11 mouse cellular contexts compared by ENCODE assay signal in the genomic region with DNA sequence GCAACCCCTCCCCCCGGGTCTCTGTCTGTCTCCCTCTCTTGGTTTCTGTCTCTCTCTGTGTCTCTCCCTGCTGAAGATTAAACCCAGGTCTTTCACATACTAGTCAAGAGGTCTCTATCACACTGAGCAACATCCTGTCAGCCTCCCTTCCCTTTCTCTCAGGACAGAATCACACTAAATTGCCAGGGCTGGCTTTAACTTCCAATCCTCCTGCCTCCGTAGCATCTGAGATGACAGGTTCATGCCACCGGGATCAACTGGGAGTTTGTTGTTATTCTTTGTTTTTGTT. TPM values are rescaled to one million over a fixed set of nuclear protein-coding genes. Genes with fewer than 3 reads are reported as not detected.
DNase-seq lines count a peak whose midpoint lies in the region; ATAC-seq and TF ChIP-seq lines count a peak whose summit lies in the region.
"Had no signal": no experiment of that assay in that cellular context is flagged by ENCODE, and none has a peak within 500 bp of the region (broad histone marks: within the 10 kb centered on the region; RNA-seq: fewer than 3 reads in every experiment).

No protein-coding gene starts in this region.

- peak overlapping the region; percentile 52 for H3K4me2 ChIP-seq in heart, embryonic 12.5 days
- H3K4me2 ChIP-seq in lung, postnatal 0 days (replicated peaks; ENCODE audit: low read depth, low read length): 0 out of 2 replicates have a peak overlapping the region, but pooled peaks have one; percentile 28

- TF ChIP-seq EP300 in lung, postnatal 0 days (IDR thresholded peaks at IDR 0.05): no peak

- peak overlapping the region; percentile 54; the same call in 1 of the 2 replicates for H3K9ac ChIP-seq in heart, embryonic 12.5 days
- H3K9ac ChIP-seq in lung, postnatal 0 days (replicated peaks; ENCODE audit: low read depth): no peak overlapping the region

- H3K36me3 ChIP-seq in heart, embryonic 12.5 days: no peaks in the 10 kb centered on the region
- no peaks in the 10 kb centered on the region for H3K36me3 ChIP-seq in lung, postnatal 0 days (ENCODE audit: insufficient read depth, low read length)
- no peaks in the 10 kb centered on the region for H3K36me3 ChIP-seq in small intestine, adult 2 months (ENCODE audit: control insufficient read depth, insufficient read depth, low read length)

- peak overlapping the region; percentile 92 for H3K27ac ChIP-seq in heart, embryonic 12.5 days (ENCODE audit: poor library complexity, severe bottlenecking)
- peak overlapping the region; percentile 67 for H3K27ac ChIP-seq in lung, postnatal 0 days (ENCODE audit: low read length)
- H3K27ac ChIP-seq in embryonic fibroblast, embryonic 13.5 days (ENCODE audit: insufficient read depth, low read length): peak overlapping the region; percentile 85
- peak overlapping the region; percentile 72 for H3K27ac ChIP-seq in small intestine, adult 2 months (ENCODE audit: insufficient read depth, low read depth, low read length)

- H3K9me3 ChIP-seq in heart, embryonic 12.5 days (replicated peaks): no peaks in the 10 kb centered on the region
- no peaks in the 10 kb centered on the region for H3K9me3 ChIP-seq in lung, postnatal 0 days (ENCODE audit: low read length)

- 20% methylated on average over 3 of the region's 3 CpGs for WGBS in heart, embryonic 12.5 days
- WGBS in lung, postnatal 0 days: 43% methylated on average over 3 of the region's 3 CpGs
- 53% methylated on average over 3 of the region's 3 CpGs for WGBS in small intestine, adult 2 months

- H3K27me3 ChIP-seq in heart, embryonic 12.5 days (replicated peaks): no peaks in the 10 kb centered on the region
- H3K27me3 ChIP-seq in lung, postnatal 0 days (replicated peaks; ENCODE audit: insufficient read depth, low read length): no peaks in the 10 kb centered on the region
- no peaks in the 10 kb centered on the region for H3K27me3 ChIP-seq in small intestine, adult 2 months (ENCODE audit: control insufficient read depth, insufficient read depth, low read length)
- H3K27me3 ChIP-seq: CH12.LX had no signal

- peaks cover 40% of the 10 kb centered on the region for H3K4me1 ChIP-seq in heart, embryonic 12.5 days (replicated peaks)
- H3K4me1 ChIP-seq in lung, postnatal 0 days (ENCODE audit: insufficient read depth, low read depth, low read length): peaks cover 6% of the 10 kb centered on the region
- peaks cover 12% of the 10 kb centered on the region for H3K4me1 ChIP-seq in embryonic fibroblast, embryonic 13.5 days (ENCODE audit: control insufficient read depth, insufficient read depth, low read length)
- H3K4me1 ChIP-seq in small intestine, adult 2 months (ENCODE audit: control insufficient read depth, insufficient read depth, insufficient read length, low read length): peaks cover 32% of the 10 kb centered on the region; the same call in 1 of the 2 replicates

- no peak for ATAC-seq in heart, embryonic 12.5 days (ENCODE audit: insufficient number of reproducible peaks, low FRiP score)
- no peak for ATAC-seq in lung, postnatal 0 days
- ATAC-seq in monocyte, adult 5-6 weeks (replicated peaks; ENCODE audit: insufficient number of reproducible peaks, low FRiP score, low TSS enrichment, poor library complexity, severe bottlenecking): no peak

- TF ChIP-seq POLR2A in embryonic fibroblast, embryonic 13.5 days (IDR thresholded peaks at IDR 0.05; ENCODE audit: low read depth, low read length): no peak
- TF ChIP-seq POLR2A in small intestine, adult 2 months (IDR thresholded peaks at IDR 0.05; ENCODE audit: low read depth, low read length): no peak

- TF ChIP-seq CTCF in lung, postnatal 0 days (IDR thresholded peaks at IDR 0.05): no peak
- TF ChIP-seq CTCF in embryonic fibroblast, embryonic 13.5 days (IDR thresholded peaks at IDR 0.05; ENCODE audit: borderline replicate concordance, insufficient read depth, low read length): no peak
- TF ChIP-seq CTCF in small intestine, adult 2 months (IDR thresholded peaks at IDR 0.05; ENCODE audit: extremely low read depth, insufficient read length, insufficient replicate concordance, low read depth, low read length): no peak

- no peak overlapping the region for H3K4me3 ChIP-seq in heart, embryonic 12.5 days
- H3K4me3 ChIP-seq in lung, postnatal 0 days (ENCODE audit: low read depth, low read length): no peak overlapping the region
- no peak overlapping the region for H3K4me3 ChIP-seq in embryonic fibroblast, embryonic 13.5 days (ENCODE audit: insufficient read depth, low read length)
- no peak overlapping the region for H3K4me3 ChIP-seq in small intestine, adult 2 months (ENCODE audit: low read depth, low read length)

- no peak for DNase-seq in heart, postnatal 4 days
- DNase-seq in lung, postnatal 0 days (ENCODE audit: low spot score): no peak
- no peak for DNase-seq in lung, postnatal 10 days
- DNase-seq in frontal cortex, postnatal 36 days (ENCODE audit: low spot score in 2 of 2): no peak
- DNase-seq: adrenal gland, postnatal 25 days; left cerebral cortex, postnatal 4 days had no signal

RNA-seq across cellular contexts. Expression of a gene that starts 20.3 kb away (rescaled TPM):
- 6,292 and 6,382 TPM in 2 replicates for polyA plus RNA-seq in heart, embryonic 12.5 days (2016; fragmentation: Nextera tagmentation; extraction: Ambion mirVana)
- 1,000 to 10,000 TPM; 2,345 to 2,495 TPM for total RNA-seq in heart, postnatal 4 days (2021)
- polyA plus RNA-seq in lung, postnatal 0 days (2015; fragmentation: Nextera tagmentation; extraction: Ambion mirVana): 18,716 and 19,008 TPM in 2 replicates
- polyA plus RNA-seq in embryonic fibroblast, embryonic 13.5 days (2011; ENCODE audit: insufficient read length, low read depth, missing spikeins): 7,994 and 9,776 TPM in 2 replicates
- polyA plus RNA-seq in small intestine, adult 2 months (2012; rRNA removed): 4,701 and 11,894 TPM in 2 replicates
- total RNA-seq in monocyte, adult 5-6 weeks (2017): 6,587 to 7,071 TPM (median 6,776 TPM) in 3 replicates

RNA-seq across cellular contexts. Expression of a gene that starts 31.7 kb away (rescaled TPM):
- polyA plus RNA-seq in heart, embryonic 12.5 days (2016; fragmentation: Nextera tagmentation; extraction: Ambion mirVana): 11.5 and 12.9 TPM in 2 replicates
- total RNA-seq in heart, postnatal 4 days (2021): 1 to 10 TPM; 9.4 to 9.5 TPM
- 6.3 and 7.9 TPM in 2 replicates for polyA plus RNA-seq in lung, postnatal 0 days (2015; fragmentation: Nextera tagmentation; extraction: Ambion mirVana)
- 8.7 and 8.8 TPM in 2 replicates for polyA plus RNA-seq in embryonic fibroblast, embryonic 13.5 days (2011; ENCODE audit: insufficient read length, low read depth, missing spikeins)
- 17.0 and 28.4 TPM in 2 replicates for polyA plus RNA-seq in small intestine, adult 2 months (2012; rRNA removed)
- total RNA-seq in monocyte, adult 5-6 weeks (2017): 1.6 to 3.6 TPM (median 2.3 TPM) in 3 replicates

RNA-seq across cellular contexts. Expression of a gene that starts 33.3 kb away (rescaled TPM):
- polyA plus RNA-seq in heart, embryonic 12.5 days (2016; fragmentation: Nextera tagmentation; extraction: Ambion mirVana): 201 and 205 TPM in 2 replicates
- 100 to 1,000 TPM; 145 to 173 TPM for total RNA-seq in heart, postnatal 4 days (2021)
- polyA plus RNA-seq in lung, postnatal 0 days (2015; fragmentation: Nextera tagmentation; extraction: Ambion mirVana): 69.1 and 81.4 TPM in 2 replicates
- 323 and 406 TPM in 2 replicates for polyA plus RNA-seq in embryonic fibroblast, embryonic 13.5 days (2011; ENCODE audit: insufficient read length, low read depth, missing spikeins)
- 12.3 and 15.0 TPM in 2 replicates for polyA plus RNA-seq in small intestine, adult 2 months (2012; rRNA removed)
- 1.2 TPM in 1 of 3 replicates, not detected in the others for total RNA-seq in monocyte, adult 5-6 weeks (2017)
